Mouse (Mus musculus) monocyte, adult 59 days (primary cell): ENCODE data around the gene Olfr46. TPM values are rescaled to one million over a fixed set of nuclear protein-coding genes. Genes with fewer than 3 reads are reported as not detected.

Source experiments
- total RNA-seq, 2 experiments: library from RNA; stranded (reverse); gene quantifications; one replicate each; pipeline ENCODE4 v1.2.4; 2023

Gene Olfr46
- total RNA-seq, result not detected

GRCm38 (mm10) chr7:140600969-140601368 is at the start of gene Olfr46:
Olfr46 (plus strand) TSS chr7:140601269.

GRCm38 (mm10) chr7:140567586-140567985 is 33.5 kb upstream of the Olfr46 start, which contains the start of gene Olfr538:
Olfr538 (plus strand) TSS chr7:140567886.

GRCm38 (mm10) chr7:140628670-140629069 is 27.6 kb downstream of the Olfr46 start, which contains the start of gene Olfr61:
Olfr61 (plus strand) TSS chr7:140628970.

GRCm38 (mm10) chr7:140646152-140646551 is 45.1 kb downstream of the Olfr46 start, which contains the start of gene Olfr53:
Olfr53 (plus strand) TSS chr7:140646452.

GRCm38 (mm10) chr7:140659630-140660029 is 58.6 kb downstream of the Olfr46 start, which contains the start of gene Olfr539:
Olfr539 (plus strand) TSS chr7:140659930.

Other genes with a start within 250 kb of the Olfr46 start
- gene Olfr60, start 239.6 kb upstream of the Olfr46 start, total RNA-seq, result not detected
- gene Olfr530, start 224.9 kb upstream of the Olfr46 start, total RNA-seq, result not detected
- not detected for gene Olfr531, start 198.4 kb upstream of the Olfr46 start, total RNA-seq
- gene Olfr532, start 179.6 kb upstream of the Olfr46 start, total RNA-seq, result not detected
- not detected for gene Olfr533, start 137.9 kb upstream of the Olfr46 start, total RNA-seq
- not detected for gene Olfr535, start 117.1 kb upstream of the Olfr46 start, total RNA-seq
- not detected for gene Olfr536, start 93.9 kb upstream of the Olfr46 start, total RNA-seq
- not detected for gene Olfr538, start 33.4 kb upstream of the Olfr46 start, total RNA-seq
- not detected for gene Olfr61, start 27.7 kb downstream of the Olfr46 start, total RNA-seq
- not detected for gene Olfr53, start 45.2 kb downstream of the Olfr46 start, total RNA-seq
- not detected for gene Olfr539, start 58.7 kb downstream of the Olfr46 start, total RNA-seq
- not detected for gene Olfr45, start 80.7 kb downstream of the Olfr46 start, total RNA-seq
- gene Olfr541, start 96.0 kb downstream of the Olfr46 start, total RNA-seq, result not detected
- gene Cyp2e1, start 162.5 kb downstream of the Olfr46 start, total RNA-seq, result not detected
- gene Syce1, start 186.6 kb downstream of the Olfr46 start, total RNA-seq, result not detected
- gene Zfp941, start 220.9 kb downstream of the Olfr46 start, total RNA-seq, result under 1 TPM in 1 of 2 experiments, not detected in 1; 0.16 TPM
- not detected for gene Urah, start 233.7 kb downstream of the Olfr46 start, total RNA-seq
- gene Scgb1c1, start 244.3 kb downstream of the Olfr46 start, total RNA-seq, result not detected
- gene Odf3, start 246.5 kb downstream of the Olfr46 start, total RNA-seq, result not detected